Mouse (Mus musculus): ENCODE results near the gene Gm815. TPM values are rescaled to one million over a fixed set of nuclear protein-coding genes. Genes with fewer than 3 reads are reported as not detected.

Gm815 gene
- polyA plus RNA-seq (2015; fragmentation: Nextera tagmentation; extraction: Ambion mirVana): not detected in 2 replicates

GRCm38 (mm10) chr19:26885616-26886015 is at the start of gene Gm815:
Gm815 (plus strand) TSS chr19:26885881.

Data from skeletal muscle tissue, postnatal 0 days (tissue).